Mouse (Mus musculus): ENCODE data around the gene Usp24. TPM values are rescaled to one million over a fixed set of nuclear protein-coding genes. Genes with fewer than 3 reads are reported as not detected.

Usp24 gene
- polyA plus RNA-seq, 1 experiment from 2014 or later = 6.7 TPM

DNA sequence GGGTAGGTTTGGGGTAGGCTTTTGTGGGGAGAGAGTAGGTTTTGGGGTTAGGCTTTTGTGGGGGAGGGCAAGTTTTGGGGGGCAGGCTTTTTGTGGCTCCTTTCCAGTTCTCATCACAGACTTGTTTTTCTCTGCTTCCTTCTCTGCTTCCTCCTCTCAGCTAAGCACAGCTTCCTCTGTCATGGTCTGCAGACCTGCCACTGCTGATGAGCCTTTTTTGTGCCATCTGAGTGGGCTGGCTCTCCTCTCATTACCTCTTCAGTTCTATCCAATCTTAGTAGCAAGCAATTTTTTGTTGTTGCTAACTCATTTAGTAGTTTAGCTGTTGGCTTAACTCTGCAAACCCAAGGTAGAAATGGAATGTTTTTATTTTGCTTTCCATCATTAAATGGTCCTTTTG lies 1.7 kb upstream of the Usp24 start:
- Histone ChIP-seq H3K4me1 (replicated peaks; ENCODE audit: control insufficient read depth, insufficient read depth) (peaks cover 3% of the 10 kb centered on the region), H3K27ac (replicated peaks) (no peak overlapping the region), H3K9ac (ENCODE audit: low read length) (no peak overlapping the region), H3K27me3 (ENCODE audit: control insufficient read depth, insufficient read depth, low read length) (no peaks in the 10 kb centered on the region), H3K9me3 (ENCODE audit: control insufficient read depth, low read length) (no peaks in the 10 kb centered on the region), H3K4me3 (ENCODE audit: low read depth, low read length) (no peak overlapping the region), H3K4me2 (replicated peaks; ENCODE audit: low read depth) (no peak overlapping the region), H3K36me3 (ENCODE audit: control insufficient read depth, insufficient read depth, low read length) (no peaks in the 10 kb centered on the region)
- TF ChIP-seq CTCF (IDR thresholded peaks at IDR 0.05; ENCODE audit: low read depth) (no peak), EP300 (optimal IDR thresholded peaks at IDR 0.05) (no peak)
- ATAC-seq (ENCODE audit: low FRiP score, low TSS enrichment) = no peak
- no peak for DNase-seq (ENCODE audit: low spot score)

DNA sequence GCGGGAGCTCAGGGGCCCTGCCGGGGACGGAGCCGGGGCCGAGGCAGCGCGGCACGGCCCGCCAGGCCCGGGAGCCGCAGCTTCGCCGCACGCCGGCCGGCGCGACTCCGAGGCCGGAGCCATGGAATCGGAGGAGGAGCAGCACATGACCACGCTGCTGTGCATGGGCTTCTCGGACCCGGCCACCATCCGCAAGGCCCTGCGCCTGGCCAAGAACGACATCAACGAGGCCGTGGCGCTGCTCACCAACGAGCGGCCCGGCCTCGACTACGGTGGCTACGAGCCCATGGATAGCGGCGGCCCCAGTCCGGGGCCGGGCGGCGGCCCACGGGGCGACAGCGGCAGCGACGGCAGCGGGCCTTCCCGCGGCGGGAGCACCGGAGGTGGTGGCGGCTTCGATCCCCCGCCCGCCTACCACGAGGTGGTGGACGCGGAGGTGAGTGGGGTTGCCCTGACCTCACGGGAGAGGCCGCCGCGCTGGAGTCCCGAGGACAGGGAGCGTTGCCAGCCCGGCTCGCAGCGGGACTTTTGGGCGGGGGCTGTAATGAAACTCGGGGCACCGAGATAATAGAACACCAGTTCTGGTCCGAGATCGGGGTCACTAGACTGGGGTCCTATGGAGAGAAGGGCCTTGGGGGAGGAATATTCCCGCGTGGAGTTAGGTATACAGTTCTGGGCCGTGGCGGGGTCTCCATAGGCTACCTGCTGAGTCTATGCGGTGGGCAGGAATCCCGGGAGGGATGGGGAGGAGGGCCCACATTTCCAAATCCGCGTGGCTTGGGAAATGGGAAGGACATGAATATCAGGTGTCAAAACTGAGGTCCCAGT lies 552 bp downstream of the Usp24 start:
- Histone ChIP-seq H3K4me1 (replicated peaks; ENCODE audit: control insufficient read depth, insufficient read depth) (peaks cover 3% of the 10 kb centered on the region), H3K9ac (ENCODE audit: low read length) (peak overlapping the region; percentile 98), H3K4me2 (replicated peaks; ENCODE audit: low read depth) (peak overlapping the region; percentile 91), H3K9me3 (ENCODE audit: control insufficient read depth, low read length) (no peaks in the 10 kb centered on the region), H3K4me3 (ENCODE audit: low read depth, low read length) (peak overlapping the region; percentile 94), H3K27ac (replicated peaks) (peak overlapping the region; percentile 96), H3K36me3 (ENCODE audit: control insufficient read depth, insufficient read depth, low read length) (no peaks in the 10 kb centered on the region), H3K27me3 (ENCODE audit: control insufficient read depth, insufficient read depth, low read length) (no peaks in the 10 kb centered on the region)
- WGBS = under 1% methylated on average over 73 of the region's 81 CpGs
- ATAC-seq (ENCODE audit: low FRiP score, low TSS enrichment) (peak; percentile 75; the same call in 1 of the 2 replicates), DNase-seq (ENCODE audit: low spot score) (no peak)
- no peak for TF ChIP-seq CTCF (IDR thresholded peaks at IDR 0.05; ENCODE audit: low read depth)

DNA sequence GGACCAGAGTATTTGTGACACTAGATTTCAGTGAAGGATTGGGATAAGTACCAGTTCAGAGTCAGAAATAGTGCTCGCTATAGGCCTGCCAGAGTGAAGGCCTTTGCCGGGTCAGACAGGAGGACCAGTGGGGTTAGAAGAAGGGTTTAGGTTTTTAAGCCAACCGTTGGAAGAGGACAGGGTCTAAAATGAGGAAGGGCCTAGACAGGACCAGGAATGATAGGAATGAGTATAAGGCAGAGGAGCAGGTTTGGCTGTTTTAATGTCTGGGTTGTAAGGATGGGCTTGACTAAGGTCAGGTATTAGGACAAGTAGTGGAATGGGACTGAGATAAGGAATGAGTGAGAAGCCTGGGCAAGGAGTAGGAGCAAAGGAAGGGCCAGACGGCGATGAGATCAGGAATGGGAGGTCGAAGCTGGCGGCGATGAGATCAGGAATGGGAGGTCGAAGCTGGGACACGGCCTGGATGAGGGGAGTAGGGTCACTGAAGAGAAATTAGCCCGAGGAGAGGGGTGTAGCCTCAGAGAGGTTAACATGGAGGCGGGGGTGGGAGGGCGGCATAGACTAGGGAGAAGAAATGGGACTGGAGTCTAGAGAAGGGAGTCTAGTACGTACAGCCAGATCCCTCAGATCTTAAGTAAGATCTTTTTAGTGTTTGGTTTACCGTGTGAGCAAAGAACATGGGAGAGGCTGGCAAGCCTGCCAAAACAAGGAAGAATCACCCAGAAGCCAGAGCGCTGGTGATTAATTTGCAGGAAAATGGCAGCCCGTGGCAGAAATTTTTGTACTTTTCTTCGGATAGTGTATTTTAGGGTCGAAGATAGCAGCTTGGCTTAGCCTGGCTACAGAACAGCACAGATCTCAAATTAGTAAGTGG lies 1.4 kb downstream of the Usp24 start:
- peak overlapping the region; percentile 94 for H3K4me3 ChIP-seq (ENCODE audit: low read depth, low read length)

DNA sequence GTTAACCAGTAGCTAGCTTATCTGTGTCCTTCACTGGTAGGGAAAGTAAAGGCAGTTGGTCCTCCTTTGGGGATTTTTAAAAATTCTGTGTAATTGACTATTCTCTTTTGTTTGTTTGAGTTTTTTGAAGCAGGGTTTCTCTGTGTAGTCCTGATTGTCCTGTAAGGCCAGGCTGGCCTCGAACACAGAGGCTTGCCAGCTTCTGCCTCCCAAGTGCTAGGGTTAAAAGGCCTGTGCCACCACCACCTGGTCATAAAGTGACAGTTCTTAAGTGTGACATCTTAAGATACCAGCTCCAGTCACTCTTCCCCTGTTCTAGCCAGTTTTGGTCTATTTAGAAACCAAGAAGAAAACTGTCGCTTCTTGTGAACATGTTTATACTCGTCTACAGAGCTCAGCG lies 2.2 kb downstream of the Usp24 start:
- Histone ChIP-seq H3K4me1 (replicated peaks; ENCODE audit: control insufficient read depth, insufficient read depth) (peaks cover 3% of the 10 kb centered on the region), H3K36me3 (ENCODE audit: control insufficient read depth, insufficient read depth, low read length) (no peaks in the 10 kb centered on the region), H3K4me3 (ENCODE audit: low read depth, low read length) (no peak overlapping the region; the same call in 1 of the 2 replicates), H3K4me2 (replicated peaks; ENCODE audit: low read depth) (peak overlapping the region; percentile 91), H3K27ac (replicated peaks) (peak overlapping the region; percentile 96), H3K9ac (ENCODE audit: low read length) (no peak overlapping the region), H3K27me3 (ENCODE audit: control insufficient read depth, insufficient read depth, low read length) (no peaks in the 10 kb centered on the region), H3K9me3 (ENCODE audit: control insufficient read depth, low read length) (no peaks in the 10 kb centered on the region)
- ATAC-seq (ENCODE audit: low FRiP score, low TSS enrichment) (no peak), DNase-seq (ENCODE audit: low spot score) (no peak)
- TF ChIP-seq EP300 (optimal IDR thresholded peaks at IDR 0.05) = no peak
- TF ChIP-seq CTCF (IDR thresholded peaks at IDR 0.05; ENCODE audit: low read depth) = no peak
- 59% methylated on average over 4 of the region's 4 CpGs for WGBS

More for the DNA sequence above, 1.4 kb downstream of the Usp24 start:
- Histone ChIP-seq H3K27me3 (ENCODE audit: control insufficient read depth, insufficient read depth, low read length) (no peaks in the 10 kb centered on the region), H3K4me2 (replicated peaks; ENCODE audit: low read depth) (peak overlapping the region; percentile 91), H3K9ac (ENCODE audit: low read length) (peak overlapping the region; percentile 98), H3K4me1 (replicated peaks; ENCODE audit: control insufficient read depth, insufficient read depth) (peaks cover 3% of the 10 kb centered on the region), H3K9me3 (ENCODE audit: control insufficient read depth, low read length) (no peaks in the 10 kb centered on the region), H3K36me3 (ENCODE audit: control insufficient read depth, insufficient read depth, low read length) (no peaks in the 10 kb centered on the region), H3K27ac (replicated peaks) (peak overlapping the region; percentile 96)
- TF ChIP-seq CTCF (IDR thresholded peaks at IDR 0.05; ENCODE audit: low read depth) (no peak), EP300 (optimal IDR thresholded peaks at IDR 0.05) (no peak)
- DNase-seq (ENCODE audit: low spot score) (peak; percentile 42), ATAC-seq (ENCODE audit: low FRiP score, low TSS enrichment) (peak; percentile 22; the same call in 1 of the 2 replicates)
- WGBS = 12% methylated on average over 19 of the region's 19 CpGs

DNA sequence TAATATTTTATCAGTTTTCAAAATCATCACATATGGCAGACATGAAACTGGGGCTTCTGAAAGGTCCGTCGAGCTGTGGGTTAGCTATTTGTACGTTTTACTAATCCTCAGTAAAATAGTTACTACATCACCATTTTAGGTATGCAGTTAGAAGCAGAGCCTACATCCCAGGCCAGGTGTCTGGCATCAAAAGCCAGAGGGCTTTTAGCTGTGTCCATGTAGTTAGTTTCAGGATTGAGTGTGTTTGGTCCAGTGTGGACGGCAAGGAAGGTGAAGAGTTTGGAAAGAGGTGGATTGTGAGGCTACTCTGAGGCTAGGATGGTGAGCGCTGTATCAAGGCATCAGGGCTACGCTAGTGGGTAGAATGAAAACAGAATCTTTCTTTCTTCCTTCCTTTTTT lies 3.0 kb downstream of the Usp24 start:
- Histone ChIP-seq H3K9me3 (ENCODE audit: control insufficient read depth, low read length) (no peaks in the 10 kb centered on the region), H3K36me3 (ENCODE audit: control insufficient read depth, insufficient read depth, low read length) (no peaks in the 10 kb centered on the region)
- WGBS = 59% methylated on average over 6 of the region's 6 CpGs

More for the DNA sequence above, 3.0 kb downstream of the Usp24 start:
- Histone ChIP-seq H3K4me2 (replicated peaks; ENCODE audit: low read depth) (no peak overlapping the region), H3K9ac (ENCODE audit: low read length) (no peak overlapping the region), H3K27me3 (ENCODE audit: control insufficient read depth, insufficient read depth, low read length) (no peaks in the 10 kb centered on the region), H3K4me3 (ENCODE audit: low read depth, low read length) (no peak overlapping the region), H3K4me1 (replicated peaks; ENCODE audit: control insufficient read depth, insufficient read depth) (peaks cover 3% of the 10 kb centered on the region), H3K27ac (replicated peaks) (0 out of 2 replicates have a peak overlapping the region, but pooled peaks have one; percentile 18)
- no peak for ATAC-seq (ENCODE audit: low FRiP score, low TSS enrichment)
- TF ChIP-seq EP300 (optimal IDR thresholded peaks at IDR 0.05) = no peak
- no peak for TF ChIP-seq CTCF (IDR thresholded peaks at IDR 0.05; ENCODE audit: low read depth)
- no peak for DNase-seq (ENCODE audit: low spot score)

All from stomach, postnatal 0 days (tissue).